Mouse (Mus musculus) testis, adult 2 months (tissue): Measurements from ENCODE around the gene Dcp1b. TPM values are rescaled to one million over a fixed set of nuclear protein-coding genes. Genes with fewer than 3 reads are reported as not detected.

Experiments
- H3K27ac ChIP-seq: fragments of 200-500 bp; 2 replicates; pipeline ENCODE4 v1.5.1; 2012; ENCODE audit warnings: low read depth, low read length; ENCODE audit not compliant: control insufficient read depth, insufficient read depth
- H3K27me3 ChIP-seq: fragments of 200-500 bp; 2 replicates; pipeline ENCODE4 v1.6.1; 2012; ENCODE audit warnings: mild to moderate bottlenecking, low read length, moderate library complexity; ENCODE audit not compliant: control insufficient read depth, insufficient read depth
- H3K36me3 ChIP-seq: fragments of 200-500 bp; 2 replicates; pipeline ENCODE4 v1.6.1; 2012; ENCODE audit warnings: mild to moderate bottlenecking, low read length; ENCODE audit not compliant: control insufficient read depth, insufficient read depth
- H3K4me1 ChIP-seq: fragments of 200-500 bp; 2 replicates; pipeline ENCODE4 v1.6.1; 2012; ENCODE audit warnings: low read length; ENCODE audit not compliant: control insufficient read depth, insufficient read depth
- H3K4me3 ChIP-seq: fragments of 200-500 bp; 2 replicates; pipeline ENCODE4 v1.5.1; 2012; ENCODE audit warnings: low read depth, mild to moderate bottlenecking, low read length, moderate library complexity, mixed read lengths; ENCODE audit not compliant: control insufficient read depth
- CTCF ChIP-seq: fragments of 200-500 bp; IDR thresholded peaks from 2 replicates; pipeline ENCODE4 v1.5.1; 2012; ENCODE audit warnings: low read depth, mild to moderate bottlenecking, inconsistent platforms, low read length, moderate library complexity; ENCODE audit not compliant: control insufficient read depth, insufficient read depth, insufficient replicate concordance
- POLR2A ChIP-seq: fragments of 200-500 bp; IDR thresholded peaks from 2 replicates; pipeline ENCODE4 v1.6.1; 2012; ENCODE audit warnings: low read depth, mild to moderate bottlenecking, inconsistent platforms, low read length, moderate library complexity; ENCODE audit not compliant: control insufficient read depth
- polyA plus RNA-seq: library from polyadenylated mRNA; depleted of rRNA; stranded (reverse); fragments of >200 nt; gene quantifications from 2 replicates; pipeline ENCODE4 v1.2.3, GENCODE M21; 2012

The Dcp1b gene
- polyA plus RNA-seq, 1 experiment, result 107 TPM

DNA sequence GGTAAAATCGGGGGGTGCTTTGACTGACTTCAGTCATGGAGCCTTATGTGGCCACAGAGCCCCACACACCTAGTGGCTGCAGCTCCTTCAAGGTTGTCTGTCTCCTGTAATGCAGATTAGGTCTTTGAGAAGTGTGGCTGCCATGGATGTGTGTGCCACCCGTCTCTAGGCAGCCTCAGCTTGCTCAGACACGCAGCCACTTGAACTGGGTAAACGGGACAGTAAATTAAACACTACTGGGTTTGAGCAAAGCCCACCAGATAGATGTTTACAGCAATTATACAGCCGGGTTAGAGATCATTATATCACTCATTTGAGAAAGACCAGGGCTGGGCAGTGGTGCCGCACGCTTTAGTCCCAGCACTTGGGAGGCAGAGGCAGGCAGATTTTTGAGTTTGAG lies 19.5 kb downstream of the Dcp1b start:
- Histone ChIP-seq H3K27me3 (no peaks in the 10 kb centered on the region), H3K4me1 (no peaks in the 10 kb centered on the region), H3K4me3 (no peak overlapping the region), H3K27ac (no peak overlapping the region), H3K36me3 (peaks cover 3% of the 10 kb centered on the region)
- TF ChIP-seq POLR2A (no peak), CTCF (no peak)

DNA sequence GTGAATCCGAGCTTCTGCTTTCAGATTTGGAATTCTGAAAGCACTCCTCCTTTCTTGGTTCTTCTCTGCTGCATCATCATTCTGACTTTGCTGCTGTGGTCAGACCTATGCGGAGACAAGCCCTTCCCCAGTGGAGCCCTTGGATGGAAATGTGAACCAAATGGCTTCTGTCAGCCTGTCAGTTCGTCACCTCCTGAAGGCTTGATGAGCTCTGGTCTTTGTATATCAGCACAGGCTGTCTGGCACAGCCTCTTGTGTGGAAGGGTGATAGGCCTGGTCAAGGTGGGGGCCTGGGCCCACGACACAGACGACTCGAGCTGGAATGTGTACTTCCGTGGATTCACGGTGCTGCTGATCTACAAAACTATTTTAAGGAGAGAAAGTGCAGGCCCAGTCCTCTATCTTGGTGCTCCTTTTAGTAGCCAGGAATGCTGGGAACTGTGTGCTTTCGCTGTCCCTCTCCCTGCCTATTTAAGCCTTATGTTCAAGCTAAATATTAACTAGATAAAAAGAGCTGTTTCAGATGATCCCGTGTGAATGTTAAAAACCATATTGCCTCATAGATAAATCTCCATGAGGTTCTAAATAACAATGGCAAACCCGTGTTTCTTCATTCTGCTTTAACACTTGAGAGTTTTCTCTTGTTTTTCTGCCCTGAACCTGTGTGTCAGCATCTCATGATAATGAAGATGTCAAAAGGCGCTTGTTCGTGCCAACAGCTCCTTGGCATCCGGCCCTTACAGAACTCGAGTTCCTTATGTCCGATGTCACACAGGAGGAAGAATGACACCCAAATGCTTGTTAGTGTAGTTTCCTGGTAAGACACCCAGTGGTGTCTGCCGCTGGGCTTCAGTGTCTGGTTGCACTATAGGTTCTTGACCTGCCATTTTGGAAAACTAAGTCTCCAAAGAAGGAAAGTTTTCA lies 21.6 kb downstream of the Dcp1b start, which contains the start of gene Cacna1c:
Gene Cacna1c, minus strand, starts transcription at position 37 of the 924 bp plus-strand sequence.
- H3K27me3 ChIP-seq, result no peaks in the 10 kb centered on the region

DNA sequence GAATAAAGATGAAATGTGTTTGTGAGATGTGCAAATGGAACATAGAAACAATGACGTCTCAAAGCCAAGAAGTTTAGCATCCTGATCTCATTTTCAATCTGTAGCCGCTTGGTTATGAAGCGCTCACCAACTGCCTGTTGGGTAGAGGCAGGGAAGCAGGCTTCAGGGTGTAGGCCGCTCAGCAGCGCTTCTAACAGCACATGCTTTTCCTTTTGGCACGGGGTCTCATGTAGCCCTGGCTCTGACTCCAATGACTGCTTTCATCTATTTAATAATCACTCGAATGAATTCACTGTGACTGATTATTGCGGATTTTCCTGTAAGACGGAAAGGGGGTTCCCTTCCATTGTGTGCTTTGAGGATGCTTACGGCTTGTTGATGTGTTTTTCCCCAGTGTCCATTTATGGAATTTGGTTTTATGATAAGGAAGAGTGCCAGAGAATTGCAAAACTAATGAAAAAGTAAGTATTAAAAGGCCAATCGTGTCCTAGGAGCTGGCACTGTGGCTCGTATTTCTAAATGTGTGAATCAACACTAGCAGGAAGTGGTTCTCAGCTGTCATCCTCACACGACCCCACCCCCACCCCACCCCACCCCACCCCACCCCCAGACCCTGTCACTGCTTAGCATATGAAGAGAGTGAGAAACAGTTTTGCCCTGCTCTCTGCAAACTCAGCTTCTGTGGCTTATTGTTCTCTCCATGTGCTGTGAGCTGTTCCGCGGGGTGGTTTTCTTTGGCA lies 23.7 kb downstream of the Dcp1b start:
- H3K27ac ChIP-seq, result no peak overlapping the region
- no peak for TF ChIP-seq CTCF
- TF ChIP-seq POLR2A, result no peak

More for the DNA sequence above, 21.6 kb downstream of the Dcp1b start, which contains the start of gene Cacna1c:
- no peak for TF ChIP-seq CTCF
- no peak for TF ChIP-seq POLR2A
- no peak within 1 kb of the TSS for H3K4me3 ChIP-seq
- peaks cover 3% of the 10 kb centered on the region for H3K36me3 ChIP-seq
- H3K27ac ChIP-seq, result no peak within 1 kb of the TSS
- no peaks in the 10 kb centered on the region for H3K4me1 ChIP-seq

DNA sequence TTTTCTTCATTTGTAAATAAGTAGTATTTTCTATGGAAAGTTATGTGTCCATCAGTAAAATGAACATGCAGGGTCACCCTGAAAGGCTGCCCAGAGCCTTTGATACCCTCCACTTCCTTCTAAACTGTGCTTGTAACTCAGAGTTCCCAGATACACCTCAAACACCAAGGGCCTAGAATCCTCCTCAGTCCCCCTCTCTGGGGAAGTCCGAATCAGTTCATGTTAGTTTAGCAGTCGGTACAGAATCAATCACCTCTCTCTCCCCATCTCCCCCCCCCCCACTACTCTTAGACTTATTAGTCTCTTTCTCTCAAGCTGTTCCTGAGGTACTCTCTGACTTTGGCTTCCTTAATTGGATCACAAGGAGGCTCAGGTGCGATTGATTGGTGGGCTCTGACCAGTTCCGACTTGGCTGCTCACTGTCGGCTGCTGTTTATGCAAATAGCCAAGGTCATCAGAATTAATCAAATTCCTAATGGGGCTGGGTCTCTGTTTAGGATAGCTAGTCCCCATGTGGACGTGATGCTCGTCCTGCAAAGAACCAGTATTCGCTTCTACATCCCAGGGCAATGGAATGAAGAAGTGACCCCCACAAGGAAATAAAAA lies 24.3 kb downstream of the Dcp1b start:
- no peak overlapping the region for H3K27ac ChIP-seq
- H3K4me3 ChIP-seq, result no peak overlapping the region
- no peaks in the 10 kb centered on the region; the same call in 1 of the 2 replicates for H3K36me3 ChIP-seq
- H3K27me3 ChIP-seq, result no peaks in the 10 kb centered on the region
- H3K4me1 ChIP-seq, result no peaks in the 10 kb centered on the region
- TF ChIP-seq POLR2A, result no peak
- no peak for TF ChIP-seq CTCF

More for the DNA sequence above, 23.7 kb downstream of the Dcp1b start:
- Histone ChIP-seq H3K27me3 (no peaks in the 10 kb centered on the region), H3K4me1 (no peaks in the 10 kb centered on the region), H3K36me3 (no peaks in the 10 kb centered on the region; the same call in 1 of the 2 replicates), H3K4me3 (no peak overlapping the region)

DNA sequence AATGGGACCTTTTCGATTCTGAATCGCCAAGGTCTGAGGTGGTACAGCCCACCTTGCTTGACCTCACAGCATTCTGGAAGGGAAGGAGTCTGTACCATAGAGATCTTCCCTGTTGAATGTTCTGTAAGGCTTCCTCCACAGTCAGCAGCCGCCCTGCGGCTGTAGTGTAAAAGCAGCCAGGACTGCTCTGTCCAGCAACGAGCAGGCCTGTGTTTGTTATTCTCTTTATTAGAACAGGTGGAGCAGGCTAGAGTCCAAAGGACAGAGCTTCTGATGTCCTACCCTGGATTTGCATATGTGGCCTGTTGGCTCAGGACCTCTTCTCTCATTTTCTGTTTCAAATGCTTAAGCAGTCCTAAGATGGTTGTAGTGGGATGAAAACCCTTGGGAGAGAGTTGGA lies 25.3 kb downstream of the Dcp1b start:
- no peaks in the 10 kb centered on the region for H3K27me3 ChIP-seq
- no peaks in the 10 kb centered on the region; the same call in 1 of the 2 replicates for H3K36me3 ChIP-seq
- no peak overlapping the region for H3K27ac ChIP-seq
- H3K4me3 ChIP-seq, result no peak overlapping the region
- TF ChIP-seq POLR2A (no peak), CTCF (no peak)
- no peaks in the 10 kb centered on the region for H3K4me1 ChIP-seq

DNA sequence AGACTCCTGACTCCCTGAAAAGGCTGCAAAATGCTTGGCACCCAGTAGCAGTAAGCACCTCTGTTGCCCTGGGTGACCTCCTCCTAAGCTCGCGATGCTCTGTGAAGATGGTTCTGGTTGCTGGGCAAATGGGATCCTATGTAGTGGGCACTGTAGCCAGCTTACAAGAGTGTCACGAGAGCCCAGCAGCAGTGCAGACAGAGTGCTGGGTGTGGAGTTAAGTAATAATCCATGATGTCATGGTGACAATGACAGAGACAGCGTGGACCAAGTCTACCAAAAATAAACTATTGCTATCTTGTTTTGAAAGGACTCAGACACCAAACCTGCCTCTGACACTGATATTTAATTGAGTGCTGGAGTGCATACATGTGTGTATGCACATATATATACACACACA lies 26.5 kb downstream of the Dcp1b start:
- Histone ChIP-seq H3K36me3 (no peaks in the 10 kb centered on the region; the same call in none of the 2 replicates), H3K4me1 (no peaks in the 10 kb centered on the region), H3K27me3 (no peaks in the 10 kb centered on the region), H3K4me3 (no peak overlapping the region), H3K27ac (no peak overlapping the region)
- no peak for TF ChIP-seq POLR2A

DNA sequence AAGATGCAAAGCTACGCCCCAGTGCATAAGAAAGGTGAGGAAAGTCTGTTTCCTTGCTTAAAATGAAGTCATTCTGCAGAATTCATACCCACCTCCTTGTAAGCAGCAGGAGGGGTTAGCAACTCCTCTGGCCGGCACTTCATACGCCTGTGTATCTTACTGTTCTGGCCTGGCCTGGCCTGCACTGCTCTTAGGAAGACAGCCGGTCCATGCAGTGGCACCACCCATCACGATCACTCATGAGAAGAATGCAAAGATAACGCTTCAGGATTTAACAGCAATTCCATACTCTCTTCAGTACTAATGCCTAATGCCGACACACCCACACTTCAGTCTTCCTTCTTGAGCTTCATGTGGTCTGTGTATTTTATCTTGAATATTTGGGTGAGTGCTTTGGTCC lies 29.2 kb downstream of the Dcp1b start:
- H3K4me3 ChIP-seq, result no peak overlapping the region
- H3K36me3 ChIP-seq, result no peaks in the 10 kb centered on the region; the same call in none of the 2 replicates
- no peaks in the 10 kb centered on the region for H3K27me3 ChIP-seq
- H3K4me1 ChIP-seq, result no peaks in the 10 kb centered on the region
- TF ChIP-seq POLR2A (no peak), CTCF (no peak)
- H3K27ac ChIP-seq, result no peak overlapping the region
